Mouse (Mus musculus) liver, adult 2 months (tissue): Measurements from ENCODE around the gene Aatf.

Source experiments
- CTCF ChIP-seq: fragments of 200-500 bp; IDR thresholded peaks from 2 replicates; pipeline ENCODE4 v1.5.1; 2011; ENCODE audit warnings: low read depth, low read length, control low read depth
- POLR2A ChIP-seq: fragments of 200-500 bp; IDR thresholded peaks from 2 replicates; pipeline ENCODE4 v1.6.1; 2011; ENCODE audit warnings: low read length, control low read depth; ENCODE audit not compliant: insufficient read depth; ENCODE audit errors: extremely low read depth

GRCm38 (mm10) chr11:84389332-84389731 lies 124.0 kb downstream of the Aatf start:
- TF ChIP-seq CTCF (no peak), POLR2A (no peak)
